Mouse (Mus musculus) heart, adult 11 months (tissue): ENCODE results near the gene A930033H14Rik.
A peak's percentile ranks its signal among the peaks of the same experiment; 100 is the strongest.

ENCODE experiments used
- DNase-seq: peaks from one replicate; pipeline ENCODE4 v3.0.0; 2022

Gene A930033H14Rik

GRCm38 (mm10) chr10:69212542-69213440, at the start of gene A930033H14Rik:
Gene A930033H14Rik (minus strand): TSS chr10:69213098.
- peak; percentile 99 for DNase-seq

- DNase-seq, result peak; percentile 97
Observed at GRCm38 (mm10) chr10:69259929-69260328, 47.0 kb upstream of the A930033H14Rik start.

GRCm38 (mm10) chr10:69259161-69259560, 46.3 kb upstream of the A930033H14Rik start:
- peak; percentile 94 for DNase-seq

- DNase-seq, result peak; percentile 97
Observed at GRCm38 (mm10) chr10:69258588-69258987, 45.7 kb upstream of the A930033H14Rik start.

- DNase-seq, result peak; percentile 91
Observed at GRCm38 (mm10) chr10:69257592-69258133, 44.8 kb upstream of the A930033H14Rik start.

GRCm38 (mm10) chr10:69255594-69255993, 42.7 kb upstream of the A930033H14Rik start:
- no peak for DNase-seq

- peak; percentile 99 for DNase-seq
Observed at GRCm38 (mm10) chr10:69254390-69254847, 41.5 kb upstream of the A930033H14Rik start.

- DNase-seq, result peak; percentile 91
Observed at GRCm38 (mm10) chr10:69253686-69254080, 40.8 kb upstream of the A930033H14Rik start.

- DNase-seq, result peak; percentile 97
Observed at GRCm38 (mm10) chr10:69253075-69253685, 40.3 kb upstream of the A930033H14Rik start.

GRCm38 (mm10) chr10:69252112-69253074, 39.5 kb upstream of the A930033H14Rik start:
- DNase-seq, result peak; percentile 92

GRCm38 (mm10) chr10:69251254-69251653, 38.4 kb upstream of the A930033H14Rik start:
- peak; percentile 84 for DNase-seq

- peak; percentile 92 for DNase-seq
Observed at GRCm38 (mm10) chr10:69248261-69249160, 35.6 kb upstream of the A930033H14Rik start.

GRCm38 (mm10) chr10:69247311-69248033, 34.6 kb upstream of the A930033H14Rik start:
- DNase-seq, result peak; percentile 88

- peak; percentile 94 for DNase-seq
Observed at GRCm38 (mm10) chr10:69246762-69247161, 33.9 kb upstream of the A930033H14Rik start.

- DNase-seq, result peak; percentile 87
Observed at GRCm38 (mm10) chr10:69245906-69246668, 33.2 kb upstream of the A930033H14Rik start.

- DNase-seq, result no peak
Observed at GRCm38 (mm10) chr10:69245151-69245550, 32.3 kb upstream of the A930033H14Rik start.

- DNase-seq, result peak; percentile 97
Observed at GRCm38 (mm10) chr10:69240530-69240929, 27.6 kb upstream of the A930033H14Rik start.

GRCm38 (mm10) chr10:69238311-69238710, 25.4 kb upstream of the A930033H14Rik start:
- peak; percentile 82 for DNase-seq

- DNase-seq, result peak; percentile 88
Observed at GRCm38 (mm10) chr10:69237781-69238180, 24.9 kb upstream of the A930033H14Rik start.

GRCm38 (mm10) chr10:69237185-69237584, 24.3 kb upstream of the A930033H14Rik start:
- peak; percentile 87 for DNase-seq
